Mouse (Mus musculus): ENCODE results near the gene Rsrp1.

Rsrp1 gene

GRCm38 (mm10) chr4:134922111-134922924 lies 1.1 kb upstream of the Rsrp1 start:
- no peak for DNase-seq (ENCODE audit: low read depth, low spot score)

GRCm38 (mm10) chr4:134922925-134923244 lies 507 bp upstream of the Rsrp1 start:
- peak; percentile 72 for DNase-seq (ENCODE audit: low read depth, low spot score)

- peak; percentile 60 for DNase-seq (ENCODE audit: low read depth, low spot score)
Observed at GRCm38 (mm10) chr4:134924019-134924741, 788 bp downstream of the Rsrp1 start.

- DNase-seq (ENCODE audit: low read depth, low spot score): no peak
Observed at GRCm38 (mm10) chr4:134925206-134925605, 1.8 kb downstream of the Rsrp1 start.

- no peak for DNase-seq (ENCODE audit: low read depth, low spot score)
Observed at GRCm38 (mm10) chr4:134927815-134928463, 4.5 kb downstream of the Rsrp1 start.

DNA sequence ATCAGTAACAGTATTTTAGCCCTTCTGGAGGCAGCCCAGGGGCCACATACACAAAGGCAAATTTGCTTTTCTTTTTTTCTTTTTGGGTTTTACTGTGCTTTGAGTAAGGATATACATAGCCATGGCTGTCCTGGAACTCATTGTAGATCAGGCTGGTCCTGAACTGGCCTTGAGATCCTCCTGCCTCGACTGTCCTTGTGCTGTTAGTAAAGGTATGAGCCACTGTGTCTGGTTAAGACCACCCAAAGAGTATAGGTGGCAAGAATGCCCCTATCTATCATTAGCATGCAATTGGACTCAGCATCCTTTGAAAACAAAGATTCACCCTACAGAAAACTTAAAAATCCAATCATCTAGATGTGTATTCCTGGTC lies 5.1 kb downstream of the Rsrp1 start:
- DNase-seq (ENCODE audit: low read depth, low spot score): no peak

GRCm38 (mm10) chr4:134929536-134929935 lies 6.1 kb downstream of the Rsrp1 start:
- no peak for DNase-seq (ENCODE audit: low read depth, low spot score)

DNA sequence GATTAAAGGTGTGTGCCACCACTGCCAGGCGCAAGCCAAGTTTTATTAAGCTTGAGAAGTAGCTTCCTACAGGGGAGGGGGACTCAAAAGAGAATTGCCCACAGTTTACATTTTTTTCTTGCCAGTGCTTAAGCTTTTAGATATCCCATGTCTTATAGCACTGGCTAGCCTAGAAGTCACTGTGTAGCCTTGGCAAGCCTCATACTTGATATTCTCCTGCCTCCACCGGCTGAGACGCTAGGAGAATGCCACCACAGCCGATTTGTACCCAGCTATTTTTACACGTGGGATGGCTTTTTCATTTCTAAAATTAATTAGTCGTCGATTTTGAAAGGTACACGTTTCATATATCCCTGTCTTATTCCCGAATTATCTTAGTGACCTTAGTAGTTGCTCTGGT lies 6.8 kb downstream of the Rsrp1 start:
- no peak for DNase-seq (ENCODE audit: low read depth, low spot score)

DNA sequence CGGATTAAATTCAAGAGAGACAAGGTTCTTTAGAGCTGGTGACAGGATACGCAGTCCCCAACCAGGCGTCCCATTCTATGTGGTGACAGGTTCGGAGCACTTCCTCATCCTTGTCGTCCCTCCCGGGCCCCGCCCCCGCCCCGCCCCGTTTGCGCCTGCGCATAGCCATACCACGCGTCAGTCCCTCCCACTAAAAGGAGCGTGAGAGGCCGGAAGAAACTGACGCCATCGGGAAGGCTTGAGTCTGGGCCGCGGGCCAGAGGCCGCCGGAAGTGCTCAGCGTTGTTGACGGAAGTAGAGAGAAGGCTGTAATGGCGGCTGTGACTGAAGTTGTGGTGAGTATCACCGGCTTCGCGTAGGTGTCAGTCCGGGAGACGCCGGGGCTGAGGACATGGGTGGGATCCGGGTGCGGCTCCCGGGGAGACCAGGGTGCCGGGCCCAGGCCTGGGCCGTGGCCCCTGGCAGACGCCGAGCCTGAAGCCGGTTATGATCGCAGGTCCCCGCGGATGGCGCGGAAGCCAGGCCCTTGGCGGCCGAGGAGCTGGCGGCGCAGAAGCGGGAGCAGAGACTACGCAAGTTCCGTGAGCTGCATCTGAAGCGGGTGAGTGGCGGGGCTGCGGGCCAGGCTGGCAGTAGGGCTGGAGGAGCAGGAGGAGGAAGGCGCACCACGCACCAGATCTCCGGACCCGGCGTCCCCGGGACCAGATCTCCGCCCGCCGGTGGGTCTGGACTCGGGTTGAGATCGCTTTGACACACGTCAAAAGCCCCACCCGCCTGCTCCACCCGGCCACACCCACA lies 7.5 kb downstream of the Rsrp1 start, which contains the start of gene Syf2:
Gene Syf2 (plus strand): TSS at position 215 of the 798 bp plus-strand sequence.
- DNase-seq (ENCODE audit: low read depth, low spot score): peak; percentile 97

- no peak for DNase-seq (ENCODE audit: low read depth, low spot score)
Observed at GRCm38 (mm10) chr4:134937240-134938176, 14.1 kb downstream of the Rsrp1 start.

- no peak for DNase-seq (ENCODE audit: low read depth, low spot score)
Observed at GRCm38 (mm10) chr4:134939900-134940299, 16.5 kb downstream of the Rsrp1 start.

DNA sequence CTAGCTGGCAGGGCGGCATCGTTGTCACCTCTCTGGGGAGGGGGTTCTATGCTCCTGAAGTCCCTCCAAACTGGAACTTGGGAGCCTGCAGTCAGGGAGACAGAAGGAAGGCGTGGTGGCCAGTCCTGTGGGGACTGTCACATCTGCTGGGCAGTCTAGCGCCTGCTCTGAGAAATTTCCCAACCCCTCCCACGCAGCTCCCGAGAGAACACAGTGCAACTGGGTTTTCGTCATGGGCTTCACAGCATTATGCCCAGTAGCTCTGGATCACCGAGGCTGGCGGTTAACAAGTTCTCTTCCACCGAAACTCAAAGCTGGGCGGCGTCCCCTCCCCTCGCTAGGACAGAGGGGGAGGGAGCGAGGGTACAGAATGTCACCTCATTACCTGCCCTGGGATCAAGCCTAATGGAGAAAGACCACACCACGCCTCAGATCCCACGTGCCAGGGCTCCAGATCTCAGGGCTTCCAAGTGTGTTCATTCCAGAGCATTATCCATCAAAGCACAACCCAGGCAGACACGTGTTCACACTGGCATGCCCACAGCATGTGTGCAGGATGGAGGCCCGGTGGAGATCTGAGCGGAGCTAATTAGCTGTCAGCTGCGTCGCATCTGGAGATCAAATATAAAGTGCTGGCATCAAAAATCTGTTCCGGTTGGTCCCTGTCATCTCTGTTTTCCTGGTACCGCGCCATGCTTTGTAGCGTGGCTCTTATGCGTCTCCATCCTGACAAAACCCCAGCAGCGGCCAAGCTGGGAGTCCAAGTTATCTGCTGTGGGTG lies 20.6 kb downstream of the Rsrp1 start:
- no peak for DNase-seq (ENCODE audit: low read depth, low spot score)

DNA sequence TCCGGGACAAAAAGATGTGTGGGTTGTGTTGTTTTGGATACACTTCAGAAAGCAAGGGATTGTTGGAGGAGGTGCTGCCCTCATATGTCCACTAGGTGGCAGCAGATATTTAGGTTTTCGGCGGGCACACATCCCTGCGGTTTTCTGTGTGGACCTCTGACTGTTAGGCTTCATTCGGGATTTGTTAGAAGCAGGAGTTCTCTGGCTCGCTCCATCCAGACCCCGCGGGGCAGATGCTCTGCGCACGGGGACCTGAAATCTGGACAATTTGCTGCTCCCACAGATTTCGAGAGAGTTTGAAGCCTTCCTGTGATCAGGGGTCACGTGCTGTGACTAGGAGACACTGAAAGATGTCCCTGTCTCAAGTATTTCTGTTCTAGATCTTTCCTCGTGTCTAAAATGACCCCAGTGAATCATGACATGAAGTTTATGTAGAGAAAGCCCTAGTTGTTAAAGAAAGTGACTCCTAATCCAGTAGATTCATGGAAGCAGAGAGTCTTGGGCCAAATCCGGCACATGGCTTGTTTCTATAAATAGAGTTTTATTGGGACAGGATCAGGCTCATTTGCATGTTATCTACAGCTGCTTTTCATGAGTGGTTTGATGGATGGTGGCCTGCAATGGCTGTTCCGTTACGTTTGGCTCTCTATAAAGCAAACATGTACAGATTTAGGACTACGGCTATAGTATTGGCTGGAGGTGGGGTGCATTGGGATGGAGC lies 22.8 kb downstream of the Rsrp1 start:
- DNase-seq (ENCODE audit: low read depth, low spot score): peak; percentile 86

GRCm38 (mm10) chr4:134950518-134951091 lies 27.2 kb downstream of the Rsrp1 start:
- no peak for DNase-seq (ENCODE audit: low read depth, low spot score)

GRCm38 (mm10) chr4:134954461-134954860 lies 31.1 kb downstream of the Rsrp1 start:
- DNase-seq (ENCODE audit: low read depth, low spot score): no peak

GRCm38 (mm10) chr4:134955196-134955595 lies 31.8 kb downstream of the Rsrp1 start:
- DNase-seq (ENCODE audit: low read depth, low spot score): no peak

- DNase-seq (ENCODE audit: low read depth, low spot score): no peak
Observed at GRCm38 (mm10) chr4:134955845-134956244, 32.5 kb downstream of the Rsrp1 start.

GRCm38 (mm10) chr4:134956328-134956727 lies 32.9 kb downstream of the Rsrp1 start:
- peak; percentile 87 for DNase-seq (ENCODE audit: low read depth, low spot score)
